Mouse (Mus musculus): Measurements from ENCODE around the gene Pde6d. TPM values are rescaled to one million over a fixed set of nuclear protein-coding genes. Genes with fewer than 3 reads are reported as not detected.
A peak's percentile ranks its signal among the peaks of the same experiment; 100 is the strongest.
"Not testable (repeated sequence)": the region's sequence is repeated elsewhere in the genome, so short reads cannot be mapped to it uniquely, and the experiment has no call there.

The Pde6d gene
- polyA plus RNA-seq, 1 experiment, result 24.3 TPM

DNA sequence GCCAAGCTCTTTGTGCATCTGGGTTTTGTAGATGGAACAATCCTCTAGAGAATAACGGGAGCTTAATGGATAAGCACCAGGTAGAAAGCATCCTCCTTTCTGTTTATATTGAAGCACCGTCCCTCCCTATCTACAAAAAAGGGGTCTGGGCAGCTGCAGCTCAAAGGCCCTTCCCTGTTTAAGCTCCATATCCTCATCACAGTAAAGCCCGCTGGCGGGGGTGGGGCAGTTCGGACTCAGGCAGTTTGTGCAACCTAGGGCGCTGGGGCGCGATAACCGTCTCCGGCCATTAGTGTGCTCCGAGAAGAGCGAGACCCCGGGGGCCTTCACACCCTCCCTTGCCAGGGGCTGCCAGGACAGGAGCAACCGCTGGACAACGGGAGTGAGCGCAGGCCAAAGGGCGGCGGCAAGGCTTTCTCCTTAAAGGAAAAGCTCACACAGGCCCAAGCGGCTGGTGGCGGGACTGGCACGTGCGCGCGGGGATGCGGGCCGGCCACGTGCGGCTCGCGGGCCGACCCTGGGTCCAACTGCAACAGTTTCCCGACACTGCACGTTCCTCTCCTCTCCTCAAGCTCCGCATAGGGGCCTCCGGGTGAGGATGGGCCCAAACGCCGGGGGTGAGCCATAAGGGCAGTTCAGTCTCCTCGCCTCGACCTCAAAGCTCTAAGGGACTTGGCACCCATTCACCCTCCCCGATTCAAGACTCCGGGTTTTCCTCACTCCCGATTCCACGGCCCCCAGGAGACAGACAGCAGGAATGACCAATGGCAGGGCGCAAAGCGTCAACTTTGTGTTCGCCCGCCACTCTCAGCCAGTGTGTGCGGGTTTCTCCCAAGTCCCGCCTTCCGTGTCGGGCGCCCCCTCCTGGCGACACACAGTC, 57.6 kb downstream of the Pde6d start:
- Histone ChIP-seq H3K27ac (replicated peaks; ENCODE audit: low read depth, low read length) (peak overlapping the region; percentile 99), H3K4me1 (ENCODE audit: control insufficient read depth, insufficient read depth, insufficient read length, low read length) (no peaks in the 10 kb centered on the region), H3K4me3 (ENCODE audit: insufficient read depth, low read depth, low read length) (peak overlapping the region; percentile 68)

DNA sequence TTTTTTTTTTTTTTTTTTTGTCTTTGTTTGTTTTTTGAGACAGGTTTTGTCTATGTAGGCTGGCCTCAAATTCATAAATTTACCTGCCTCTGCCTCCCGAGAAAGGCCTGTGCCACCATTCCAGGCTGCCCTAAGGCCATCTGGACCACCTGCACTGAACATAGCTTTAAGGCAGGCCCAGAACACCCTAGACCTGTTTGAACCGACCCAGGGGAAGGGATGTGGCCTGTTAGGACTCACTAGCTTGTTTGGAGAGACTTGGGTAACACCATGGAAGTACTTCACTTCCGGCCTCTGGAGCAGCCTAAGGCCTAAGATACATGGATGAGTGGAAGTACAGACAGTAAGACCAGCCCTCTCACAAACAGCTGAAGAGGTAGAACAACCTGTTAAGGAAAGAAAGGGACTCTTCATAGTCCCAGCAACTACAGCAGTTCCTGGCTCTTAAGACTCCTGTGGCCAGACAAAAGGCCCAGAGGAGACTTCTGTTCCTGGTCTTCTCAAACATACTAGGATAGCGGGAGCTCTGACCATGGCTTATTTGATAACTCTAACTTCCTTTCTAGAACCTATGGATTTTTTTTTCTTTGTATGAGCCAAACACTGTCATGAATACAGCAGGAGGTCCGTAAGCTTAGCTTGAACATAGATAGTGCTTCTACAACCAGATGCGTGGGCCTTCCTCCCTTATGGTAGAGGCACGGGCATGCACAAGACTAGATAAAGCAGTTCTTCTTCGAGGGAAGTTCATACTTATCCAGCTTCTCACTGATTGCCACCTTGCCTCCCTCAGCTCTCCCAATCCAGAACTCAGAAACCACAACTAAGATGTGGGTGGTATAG, 58.4 kb downstream of the Pde6d start:
- Histone ChIP-seq H3K4me1 (ENCODE audit: control insufficient read depth, insufficient read depth, insufficient read length, low read length) (no peaks in the 10 kb centered on the region), H3K27ac (replicated peaks; ENCODE audit: low read depth, low read length) (peak overlapping the region; percentile 88; the same call in 1 of the 2 replicates), H3K4me3 (ENCODE audit: insufficient read depth, low read depth, low read length) (peak overlapping the region; percentile 39; the same call in 1 of the 2 replicates)

DNA sequence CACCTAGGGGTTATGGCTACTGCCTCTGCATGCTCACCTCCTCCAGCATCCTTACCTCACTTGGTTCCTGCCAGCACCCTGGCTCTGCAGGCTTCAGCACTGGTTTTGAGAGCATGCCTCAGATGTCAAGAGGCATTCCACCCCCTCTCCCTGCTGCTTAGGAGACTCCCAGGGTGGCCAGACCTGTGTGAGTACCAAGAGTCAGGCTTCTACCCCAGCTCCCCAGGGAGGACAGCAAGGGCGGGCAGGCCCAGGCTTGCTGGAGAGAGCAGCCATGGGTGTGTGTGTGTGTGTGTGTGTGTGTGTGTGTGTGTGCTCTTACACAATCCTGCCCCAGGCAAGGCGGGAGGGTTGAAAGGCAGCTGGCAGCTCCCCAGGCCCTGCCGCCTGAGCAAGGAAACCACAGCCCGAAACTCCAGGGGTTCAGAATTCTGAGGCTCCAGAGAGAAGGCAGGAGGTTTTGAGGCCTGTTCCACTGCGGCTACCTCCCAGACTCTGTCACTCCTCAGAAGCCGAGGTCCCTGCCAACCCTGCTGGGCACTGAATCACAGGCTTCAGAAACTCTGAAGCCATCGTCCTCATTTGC, 60.0 kb downstream of the Pde6d start:
- Histone ChIP-seq H3K27ac (replicated peaks; ENCODE audit: low read depth, low read length) (no peak overlapping the region), H3K4me3 (ENCODE audit: insufficient read depth, low read depth, low read length) (no peak overlapping the region), H3K4me1 (ENCODE audit: control insufficient read depth, insufficient read depth, insufficient read length, low read length) (no peaks in the 10 kb centered on the region)

DNA sequence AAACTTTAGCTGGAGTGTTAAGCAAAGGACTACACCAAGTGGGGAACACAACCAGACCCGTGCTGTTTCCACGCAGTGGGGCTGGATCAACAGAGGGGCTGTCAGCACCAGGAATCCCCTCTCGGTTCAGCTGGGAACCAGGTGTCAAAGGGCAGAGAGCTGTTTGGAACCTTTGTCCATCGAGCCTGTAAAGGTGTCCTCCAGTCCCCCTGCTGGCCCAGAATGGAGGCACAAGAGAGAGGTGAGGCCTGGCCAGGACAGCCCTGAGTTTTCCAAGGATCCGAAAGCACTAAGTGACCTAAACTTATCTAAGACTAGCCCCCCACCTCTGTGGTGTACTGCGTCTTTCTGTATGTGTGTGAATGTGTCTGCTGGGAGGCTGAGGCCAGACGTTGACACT, 62.1 kb downstream of the Pde6d start:
- Histone ChIP-seq H3K4me3 (ENCODE audit: insufficient read depth, low read depth, low read length) (no peak overlapping the region), H3K4me1 (ENCODE audit: control insufficient read depth, insufficient read depth, insufficient read length, low read length) (no peaks in the 10 kb centered on the region), H3K27ac (replicated peaks; ENCODE audit: low read depth, low read length) (no peak overlapping the region)

DNA sequence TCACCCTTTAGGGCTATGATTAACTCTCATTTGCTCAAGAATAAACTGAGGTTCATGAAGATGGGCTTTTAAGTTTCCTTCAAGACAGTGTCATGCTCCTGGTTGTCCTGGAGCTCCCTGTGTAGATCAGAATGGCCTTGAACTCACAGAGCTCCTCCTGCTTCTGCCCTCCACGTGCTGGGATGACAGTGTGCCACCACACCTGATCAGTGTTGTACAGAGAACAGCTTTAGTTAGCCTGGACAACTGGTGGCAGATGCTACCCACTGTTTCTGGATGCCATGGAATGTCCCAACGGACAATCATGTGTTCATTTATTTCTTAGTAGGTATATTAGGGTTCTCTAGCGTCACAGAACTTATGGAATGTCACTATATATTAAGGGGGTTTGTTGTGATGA, 65.4 kb downstream of the Pde6d start:
- Histone ChIP-seq H3K27ac (replicated peaks; ENCODE audit: low read depth, low read length) (no peak overlapping the region), H3K4me1 (ENCODE audit: control insufficient read depth, insufficient read depth, insufficient read length, low read length) (no peaks in the 10 kb centered on the region), H3K4me3 (ENCODE audit: insufficient read depth, low read depth, low read length) (no peak overlapping the region)

DNA sequence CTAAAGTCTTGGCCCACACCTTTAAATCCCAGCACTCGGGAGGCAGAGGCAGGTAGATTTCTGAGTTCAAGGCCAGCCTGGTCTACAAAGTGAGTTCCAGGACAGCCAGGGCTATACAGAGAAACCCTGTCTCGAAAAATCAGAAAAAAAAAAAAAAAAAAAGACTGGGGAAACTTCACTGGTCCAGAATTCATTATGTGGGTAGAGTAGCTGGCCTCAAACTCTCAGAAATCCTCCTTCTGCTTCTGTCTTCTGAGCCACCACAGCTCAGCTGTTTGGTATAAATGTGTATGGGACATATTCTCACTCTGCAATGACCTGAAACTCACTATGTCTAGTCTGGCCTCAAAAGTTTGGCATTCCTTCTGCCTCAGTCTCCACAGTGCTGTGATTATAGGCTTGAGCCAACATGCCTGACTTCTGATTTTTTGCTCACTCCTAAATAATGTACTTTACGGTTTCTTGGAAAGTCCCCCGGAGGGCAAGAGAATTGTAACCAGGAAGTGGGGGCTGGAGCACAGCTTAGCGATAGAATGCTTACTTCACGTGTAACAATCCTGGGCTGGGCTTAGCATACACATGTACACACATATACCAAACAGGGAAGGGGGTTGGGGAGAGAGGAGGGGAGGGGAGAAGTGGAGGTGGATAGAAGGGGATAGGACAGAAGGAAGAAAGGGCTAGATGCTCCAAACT, 66.6 kb downstream of the Pde6d start:
- Histone ChIP-seq H3K4me1 (ENCODE audit: control insufficient read depth, insufficient read depth, insufficient read length, low read length) (no peaks in the 10 kb centered on the region), H3K4me3 (ENCODE audit: insufficient read depth, low read depth, low read length) (no peak overlapping the region), H3K27ac (replicated peaks; ENCODE audit: low read depth, low read length) (no peak overlapping the region)

DNA sequence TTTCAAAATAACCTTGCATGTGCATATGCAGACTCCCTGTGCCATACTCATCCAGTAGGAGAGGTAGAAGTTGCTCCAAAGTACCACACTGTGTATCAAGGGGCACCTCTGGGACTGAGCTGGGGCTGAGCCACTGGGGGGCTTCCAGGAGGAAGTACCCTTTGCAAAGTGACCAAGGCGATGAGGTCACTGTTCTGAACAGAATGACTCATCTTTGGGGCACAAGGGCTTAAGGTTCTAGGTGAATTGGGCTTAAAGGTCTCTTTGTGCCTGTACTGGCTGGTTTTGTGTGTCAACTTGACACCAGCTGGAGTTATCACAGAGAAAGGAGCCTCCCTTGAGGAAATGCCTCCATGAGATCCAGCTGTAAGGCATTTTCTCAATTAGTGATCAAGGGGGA, 69.4 kb downstream of the Pde6d start:
- H3K27ac ChIP-seq (replicated peaks; ENCODE audit: low read depth, low read length); H3K4me1 ChIP-seq (ENCODE audit: control insufficient read depth, insufficient read depth, insufficient read length, low read length); H3K4me3 ChIP-seq (ENCODE audit: insufficient read depth, low read depth, low read length): not testable (repeated sequence)

DNA sequence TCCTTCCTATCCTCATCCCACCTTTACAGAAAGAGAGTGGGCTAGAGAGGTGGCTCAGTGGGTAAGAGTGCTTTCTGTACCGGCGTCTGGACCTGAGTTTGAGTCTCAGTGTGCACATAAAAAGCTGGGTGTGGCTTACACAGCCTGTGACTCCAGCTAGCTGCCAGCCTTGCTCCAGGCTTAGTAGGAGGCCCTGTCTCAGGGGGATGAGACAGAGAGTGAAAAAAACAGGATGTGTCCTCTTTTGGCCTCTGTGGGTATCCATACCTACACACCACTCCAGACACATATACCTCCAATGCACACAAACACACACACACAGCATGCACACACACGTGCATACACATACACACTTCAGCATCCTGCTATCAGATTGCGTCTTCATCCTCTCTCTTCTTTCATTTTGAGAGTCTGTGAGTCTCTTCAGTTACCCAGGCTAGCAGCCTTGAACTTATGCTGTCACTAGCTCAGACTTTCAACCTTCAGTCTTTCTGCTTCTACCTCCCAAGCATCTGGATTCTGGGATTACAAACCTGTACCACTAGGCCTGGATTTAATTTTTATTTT, 70.2 kb downstream of the Pde6d start:
- H3K27ac ChIP-seq (replicated peaks; ENCODE audit: low read depth, low read length), result no peak overlapping the region

DNA sequence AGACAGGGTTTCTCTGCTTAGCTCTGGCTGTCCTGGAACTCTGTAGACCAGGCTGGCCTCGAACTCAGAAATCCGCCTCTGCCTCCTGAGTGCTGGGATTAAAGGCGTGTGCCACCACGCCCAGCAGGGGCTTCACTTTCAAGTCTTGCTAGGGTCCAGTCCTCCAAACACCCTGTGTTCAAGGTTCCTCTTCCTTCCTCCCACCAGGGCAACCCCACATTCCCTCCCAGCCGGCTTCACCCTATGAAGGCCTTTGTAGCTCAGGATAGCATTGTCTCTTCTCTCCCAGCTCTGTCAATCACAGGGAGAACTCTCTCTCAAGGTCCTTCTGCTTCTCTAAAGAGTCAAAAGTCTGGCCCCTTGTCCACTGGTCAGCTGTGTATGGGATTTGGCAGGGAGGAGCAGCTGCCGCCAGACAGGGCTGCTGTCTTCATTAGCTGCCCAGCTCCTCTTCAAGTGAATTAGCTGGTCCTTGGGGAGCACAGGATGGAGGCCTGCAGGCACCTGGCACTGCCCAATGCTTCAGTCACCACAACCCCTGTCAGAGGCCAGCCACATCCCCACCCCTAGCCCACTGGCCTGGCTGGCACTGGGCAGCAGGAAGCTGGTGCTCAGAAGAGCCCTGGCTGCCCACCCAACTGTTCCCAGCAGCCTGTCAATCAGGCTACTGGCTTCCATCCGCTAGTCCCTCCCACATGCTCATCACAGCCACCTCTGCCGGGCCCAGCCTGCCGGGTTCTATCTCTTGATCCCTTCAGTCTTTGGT, 71.6 kb downstream of the Pde6d start:
- Histone ChIP-seq H3K27ac (replicated peaks; ENCODE audit: low read depth, low read length) (no peak overlapping the region), H3K4me1 (ENCODE audit: control insufficient read depth, insufficient read depth, insufficient read length, low read length) (no peaks in the 10 kb centered on the region; the same call in 1 of the 2 replicates), H3K4me3 (ENCODE audit: insufficient read depth, low read depth, low read length) (no peak overlapping the region)

More for the DNA sequence above, 70.2 kb downstream of the Pde6d start:
- H3K4me1 ChIP-seq (ENCODE audit: control insufficient read depth, insufficient read depth, insufficient read length, low read length), result no peaks in the 10 kb centered on the region; the same call in 1 of the 2 replicates
- H3K4me3 ChIP-seq (ENCODE audit: insufficient read depth, low read depth, low read length), result no peak overlapping the region

- no peak overlapping the region for H3K4me3 ChIP-seq (ENCODE audit: insufficient read depth, low read depth, low read length)
- no peak overlapping the region for H3K27ac ChIP-seq (replicated peaks; ENCODE audit: low read depth, low read length)
- H3K4me1 ChIP-seq (ENCODE audit: control insufficient read depth, insufficient read depth, insufficient read length, low read length), result peaks cover 4% of the 10 kb centered on the region
Observed at GRCm38 (mm10) chr1:86510266-86510665, 72.2 kb downstream of the Pde6d start.

DNA sequence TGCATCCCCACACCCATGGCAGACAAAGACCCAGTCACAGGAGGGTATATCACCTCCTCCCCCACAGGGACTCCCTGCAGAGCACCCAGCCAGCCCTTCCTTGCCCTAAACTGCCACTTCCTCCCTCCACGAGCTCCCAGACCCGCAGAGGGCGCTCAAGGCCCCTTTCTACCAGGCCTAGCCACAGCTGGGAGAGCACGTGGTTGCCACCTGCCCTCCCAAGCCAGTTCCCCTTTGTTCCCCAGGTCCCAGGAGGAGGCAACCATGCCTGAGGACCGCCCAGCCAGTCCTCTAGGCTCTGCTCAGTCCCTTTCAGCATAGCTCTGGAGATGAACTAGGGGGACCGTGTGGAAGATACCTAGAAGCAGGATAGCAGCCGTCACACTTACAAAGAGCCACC, 73.0 kb downstream of the Pde6d start:
- Histone ChIP-seq H3K4me1 (ENCODE audit: control insufficient read depth, insufficient read depth, insufficient read length, low read length) (peaks cover 9% of the 10 kb centered on the region), H3K4me3 (ENCODE audit: insufficient read depth, low read depth, low read length) (peak overlapping the region; percentile 21; the same call in 1 of the 2 replicates), H3K27ac (replicated peaks; ENCODE audit: low read depth, low read length) (no peak overlapping the region)

DNA sequence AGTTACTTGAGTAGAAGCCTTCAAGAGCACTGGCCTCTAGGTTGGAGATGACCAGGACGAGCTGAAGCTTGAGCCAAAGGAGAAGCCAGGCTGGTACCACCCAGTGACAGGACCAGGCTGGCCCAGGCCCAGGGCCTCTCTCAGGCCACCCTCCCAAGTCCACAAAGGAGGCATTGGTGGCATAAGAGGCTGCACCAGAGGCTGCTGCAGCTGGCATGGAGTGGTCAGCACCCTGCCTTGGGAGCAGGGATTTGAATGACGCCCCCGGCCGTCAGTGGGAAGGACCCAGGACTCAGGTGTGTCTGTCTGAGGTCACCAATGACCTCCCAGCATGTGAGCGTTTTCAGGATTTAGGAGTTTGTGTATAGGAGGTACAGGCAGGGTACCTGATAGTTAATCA, 74.6 kb downstream of the Pde6d start:
- peaks cover 13% of the 10 kb centered on the region for H3K4me1 ChIP-seq (ENCODE audit: control insufficient read depth, insufficient read depth, insufficient read length, low read length)
- H3K4me3 ChIP-seq (ENCODE audit: insufficient read depth, low read depth, low read length), result no peak overlapping the region
- no peak overlapping the region for H3K27ac ChIP-seq (replicated peaks; ENCODE audit: low read depth, low read length)

- Histone ChIP-seq H3K4me1 (ENCODE audit: control insufficient read depth, insufficient read depth, insufficient read length, low read length) (peaks cover 13% of the 10 kb centered on the region), H3K4me3 (ENCODE audit: insufficient read depth, low read depth, low read length) (no peak overlapping the region), H3K27ac (replicated peaks; ENCODE audit: low read depth, low read length) (no peak overlapping the region)
Observed at GRCm38 (mm10) chr1:86506420-86506819, 76.0 kb downstream of the Pde6d start.

- Histone ChIP-seq H3K4me3 (ENCODE audit: insufficient read depth, low read depth, low read length) (no peak overlapping the region), H3K4me1 (ENCODE audit: control insufficient read depth, insufficient read depth, insufficient read length, low read length) (peaks cover 13% of the 10 kb centered on the region), H3K27ac (replicated peaks; ENCODE audit: low read depth, low read length) (peak overlapping the region; percentile 98; the same call in 1 of the 2 replicates)
Observed at GRCm38 (mm10) chr1:86505461-86505860, 77.0 kb downstream of the Pde6d start.

All from brown adipose tissue, adult 24 weeks (tissue).